Mouse (Mus musculus) lung, adult 2 months (tissue): ENCODE data around the gene Fam217a.

Experiments
- CTCF ChIP-seq: fragments of 200-500 bp; IDR thresholded peaks from 2 replicates; pipeline ENCODE4 v1.5.1; 2011; ENCODE audit warnings: mild to moderate bottlenecking, low read length, control low read depth; ENCODE audit not compliant: insufficient read depth
- POLR2A ChIP-seq: fragments of 200-500 bp; IDR thresholded peaks from 2 replicates; pipeline ENCODE4 v1.6.1; 2011; ENCODE audit warnings: low read depth, mild to moderate bottlenecking, control low read depth, low read length, borderline replicate concordance; ENCODE audit errors: extremely low read depth

- TF ChIP-seq POLR2A (no peak), CTCF (no peak)
Observed at GRCm38 (mm10) chr13:34956901-34957300, 32.8 kb upstream of the Fam217a start.
